Mouse (Mus musculus): ENCODE measurements around the gene Flvcr2. TPM values are rescaled to one million over a fixed set of nuclear protein-coding genes. Genes with fewer than 3 reads are reported as not detected.

The Flvcr2 gene
- total RNA-seq, 4 experiments from 2014 or later, result 3.3 to 6.3 (median 5.7) TPM

Small RNA genes within 50 kb of the gene (microRNA-seq; reads per million reads assigned to microRNA genes)
- gene Gm47285, result 0 reads per million in 2 experiments

Other genes with a start within 250 kb of the Flvcr2 start
- gene Jdp2, start 147.5 kb upstream of the Flvcr2 start, total RNA-seq (2022), result 10 to 100 TPM; 13.0 to 20.5 (median 15.2) TPM
- 1 to 10 TPM in 2 of 4 experiments, under 1 TPM in 2; 0.38 to 2.4 (median 1.1) TPM for gene Batf, start 59.9 kb upstream of the Flvcr2 start, total RNA-seq (2022)
- gene Erg28, start 78.0 kb downstream of the Flvcr2 start, total RNA-seq (2022), result 10 to 100 TPM; 34.9 to 54.8 (median 47.3) TPM
- 10 to 100 TPM; 22.2 to 36.7 (median 27.8) TPM for gene Ttll5, start 78.1 kb downstream of the Flvcr2 start, total RNA-seq (2022)